Mouse (Mus musculus): ENCODE results near the gene Dmac2. TPM values are rescaled to one million over a fixed set of nuclear protein-coding genes. Genes with fewer than 3 reads are reported as not detected.

Dmac2 gene
- polyA plus RNA-seq, 1 experiment: 0.73 TPM

DNA sequence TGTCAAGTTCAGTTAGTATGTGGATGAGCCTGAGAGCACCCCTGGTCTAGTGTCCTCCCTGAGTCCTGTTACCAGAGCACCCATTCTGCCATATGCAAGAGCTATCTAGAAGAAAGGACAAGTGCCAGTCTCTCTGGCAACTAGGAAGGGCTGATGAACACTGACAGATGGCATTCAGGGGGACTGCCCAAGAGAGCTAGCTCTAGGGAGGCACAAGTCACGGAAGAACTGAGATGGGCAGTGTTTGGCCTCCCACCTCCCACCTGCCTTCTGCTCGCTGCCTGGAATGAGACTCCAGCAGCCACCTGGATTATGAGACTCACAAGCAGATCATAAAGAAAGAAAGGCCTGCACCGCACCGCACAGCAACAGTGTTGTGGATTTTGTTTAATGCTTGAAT lies 20.5 kb downstream of the Dmac2 start:
- TF ChIP-seq TAL1 (IDR thresholded peaks at IDR 0.05; ENCODE audit: low read length) (no peak), GATA1 (IDR thresholded peaks at IDR 0.05; ENCODE audit: low read length) (no peak)
- peaks cover 9% of the 10 kb centered on the region for H3K9me3 ChIP-seq (ENCODE audit: control insufficient read depth, low read length)
- no peaks in the 10 kb centered on the region; the same call in 1 of the 2 replicates for H3K27me3 ChIP-seq (ENCODE audit: control insufficient read depth)
- peaks cover 14% of the 10 kb centered on the region for H3K36me3 ChIP-seq (ENCODE audit: control insufficient read depth)
- H3K4me1 ChIP-seq (ENCODE audit: control insufficient read depth): peaks cover 4% of the 10 kb centered on the region
- H3K4me3 ChIP-seq (replicated peaks): no peak overlapping the region

DNA sequence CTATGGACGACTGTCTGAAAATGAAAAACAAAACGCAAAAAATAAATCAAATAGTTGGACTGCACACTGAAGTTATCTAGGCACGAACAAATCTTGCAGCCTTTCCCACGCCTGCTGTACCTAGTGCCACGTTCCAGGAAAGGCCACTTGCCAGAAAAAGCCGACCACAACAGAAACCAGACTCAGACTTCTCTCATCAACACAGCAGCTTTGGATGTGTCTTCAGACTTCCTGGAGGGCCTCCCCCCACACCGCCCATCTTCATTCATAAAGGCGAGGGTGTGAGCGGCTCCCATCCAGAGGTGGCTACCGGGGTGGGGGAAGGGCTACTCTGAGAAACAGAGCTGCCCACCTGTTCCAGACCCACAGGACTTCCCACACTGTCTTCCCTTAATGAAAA lies 24.9 kb downstream of the Dmac2 start:
- Histone ChIP-seq H3K9me3 (ENCODE audit: control insufficient read depth, low read length) (peaks cover 9% of the 10 kb centered on the region), H3K27me3 (ENCODE audit: control insufficient read depth) (no peaks in the 10 kb centered on the region; the same call in 1 of the 2 replicates), H3K4me1 (ENCODE audit: control insufficient read depth) (peaks cover 4% of the 10 kb centered on the region), H3K36me3 (ENCODE audit: control insufficient read depth) (peaks cover 7% of the 10 kb centered on the region), H3K4me3 (replicated peaks) (no peak overlapping the region)
- no peak for TF ChIP-seq TAL1 (IDR thresholded peaks at IDR 0.05; ENCODE audit: low read length)
- TF ChIP-seq GATA1 (IDR thresholded peaks at IDR 0.05; ENCODE audit: low read length): no peak

DNA sequence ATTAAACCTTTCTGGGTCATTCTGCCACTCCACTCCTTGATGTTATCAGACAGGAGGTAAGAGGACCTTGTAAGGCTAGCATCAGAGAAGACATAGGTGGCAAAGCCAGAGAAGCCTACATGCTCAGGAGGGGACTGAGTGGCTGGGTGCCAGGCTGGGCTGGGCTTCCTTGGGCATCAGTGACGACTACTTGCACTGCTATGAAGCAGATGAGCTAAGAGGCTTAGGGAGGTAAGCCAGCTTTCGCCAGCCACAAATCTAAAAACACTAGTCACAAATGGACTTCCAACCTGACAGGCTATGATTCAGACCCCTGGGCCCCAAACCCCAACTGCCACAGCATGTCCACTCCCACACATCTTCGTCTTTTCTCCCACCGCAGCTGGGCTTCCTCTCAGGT lies 25.4 kb downstream of the Dmac2 start:
- H3K27me3 ChIP-seq (ENCODE audit: control insufficient read depth): no peaks in the 10 kb centered on the region; the same call in 1 of the 2 replicates
- no peak overlapping the region for H3K4me3 ChIP-seq (replicated peaks)
- TF ChIP-seq TAL1 (IDR thresholded peaks at IDR 0.05; ENCODE audit: low read length) (no peak), GATA1 (IDR thresholded peaks at IDR 0.05; ENCODE audit: low read length) (no peak)
- H3K9me3 ChIP-seq (ENCODE audit: control insufficient read depth, low read length): peaks cover 9% of the 10 kb centered on the region
- H3K36me3 ChIP-seq (ENCODE audit: control insufficient read depth): peaks cover 5% of the 10 kb centered on the region
- peaks cover 6% of the 10 kb centered on the region for H3K4me1 ChIP-seq (ENCODE audit: control insufficient read depth)

DNA sequence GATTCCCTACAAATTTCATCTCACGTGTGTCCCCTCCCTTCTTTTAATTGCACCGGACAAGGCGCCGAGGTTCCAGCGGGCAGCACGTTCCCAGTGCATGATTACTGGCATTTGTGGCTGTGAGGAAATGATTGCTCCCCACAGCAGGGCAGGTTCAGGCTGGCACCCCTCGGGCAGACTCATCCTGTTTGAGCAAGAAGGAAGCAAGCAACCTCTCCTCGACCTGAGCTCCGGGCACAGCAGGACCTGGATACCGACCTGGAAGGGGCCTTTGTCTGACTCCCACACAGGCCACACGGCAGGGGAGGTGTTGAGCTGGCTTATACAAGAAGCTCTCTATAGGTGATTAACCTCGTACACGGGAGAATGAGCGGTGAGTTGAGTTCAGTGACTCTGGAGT lies 25.9 kb downstream of the Dmac2 start:
- Histone ChIP-seq H3K36me3 (ENCODE audit: control insufficient read depth) (peaks cover 5% of the 10 kb centered on the region), H3K27me3 (ENCODE audit: control insufficient read depth) (no peaks in the 10 kb centered on the region; the same call in 1 of the 2 replicates), H3K9me3 (ENCODE audit: control insufficient read depth, low read length) (peaks cover 9% of the 10 kb centered on the region), H3K4me3 (replicated peaks) (no peak overlapping the region), H3K4me1 (ENCODE audit: control insufficient read depth) (peaks cover 10% of the 10 kb centered on the region)
- TF ChIP-seq GATA1 (IDR thresholded peaks at IDR 0.05; ENCODE audit: low read length) (no peak), TAL1 (IDR thresholded peaks at IDR 0.05; ENCODE audit: low read length) (no peak)

DNA sequence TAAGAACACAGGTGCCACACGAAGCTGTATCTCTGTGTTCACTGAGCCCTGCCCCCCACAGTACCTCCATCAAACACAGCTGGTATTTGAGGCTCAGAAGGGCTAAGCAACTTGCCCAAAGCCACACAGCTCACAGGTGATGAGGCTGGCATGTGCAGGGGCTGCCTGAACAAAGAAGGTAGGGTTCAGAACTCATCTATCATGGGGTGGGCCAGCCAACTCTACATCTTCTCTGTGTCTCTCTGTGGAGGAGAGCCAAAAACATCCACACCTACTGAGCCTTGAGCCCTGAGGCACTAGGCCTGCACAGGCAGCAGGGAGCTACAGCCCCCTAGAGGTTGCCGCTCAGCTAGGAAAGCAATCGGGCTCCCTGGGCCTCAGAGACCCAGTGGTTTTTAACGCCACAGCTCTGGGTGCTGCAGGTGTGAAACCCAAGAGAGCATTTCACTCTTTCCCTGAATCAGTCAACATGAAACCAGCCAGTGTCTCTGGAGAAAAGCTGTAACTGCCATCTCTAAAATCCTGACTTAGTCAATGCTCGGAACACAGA lies 28.4 kb downstream of the Dmac2 start:
- peaks cover 9% of the 10 kb centered on the region for H3K4me1 ChIP-seq (ENCODE audit: control insufficient read depth)
- no peaks in the 10 kb centered on the region; the same call in 1 of the 2 replicates for H3K27me3 ChIP-seq (ENCODE audit: control insufficient read depth)
- no peak overlapping the region for H3K4me3 ChIP-seq (replicated peaks)
- TF ChIP-seq TAL1 (IDR thresholded peaks at IDR 0.05; ENCODE audit: low read length): no peak
- TF ChIP-seq GATA1 (IDR thresholded peaks at IDR 0.05; ENCODE audit: low read length): no peak
- H3K9me3 ChIP-seq (ENCODE audit: control insufficient read depth, low read length): peaks cover 6% of the 10 kb centered on the region
- H3K36me3 ChIP-seq (ENCODE audit: control insufficient read depth): peaks cover 2% of the 10 kb centered on the region; the same call in 1 of the 2 replicates

DNA sequence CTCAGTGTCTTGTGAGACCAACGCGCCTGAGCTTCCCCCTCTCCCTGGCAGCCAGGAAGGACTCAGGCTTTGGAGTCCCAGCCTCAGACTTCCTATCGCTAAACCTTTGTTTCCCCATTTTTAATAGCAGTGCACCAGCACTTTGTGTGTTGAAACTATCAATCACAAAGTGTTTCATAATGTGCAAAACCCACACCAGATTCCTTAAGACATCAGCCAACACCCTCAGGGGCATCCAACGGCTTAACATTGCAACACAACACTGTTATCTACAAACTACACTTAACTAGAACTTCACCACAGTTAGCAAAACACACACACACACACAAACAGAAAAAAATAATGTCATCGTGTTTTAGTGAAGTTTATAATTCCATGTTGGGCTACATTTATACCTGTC lies 30.6 kb downstream of the Dmac2 start:
- H3K27me3 ChIP-seq (ENCODE audit: control insufficient read depth): no peaks in the 10 kb centered on the region
- H3K4me3 ChIP-seq (replicated peaks): no peak overlapping the region
- H3K36me3 ChIP-seq (ENCODE audit: control insufficient read depth): no peaks in the 10 kb centered on the region
- peaks cover 7% of the 10 kb centered on the region; the same call in 1 of the 2 replicates for H3K4me1 ChIP-seq (ENCODE audit: control insufficient read depth)
- TF ChIP-seq TAL1 (IDR thresholded peaks at IDR 0.05; ENCODE audit: low read length) (no peak), GATA1 (IDR thresholded peaks at IDR 0.05; ENCODE audit: low read length) (no peak)
- no peaks in the 10 kb centered on the region for H3K9me3 ChIP-seq (ENCODE audit: control insufficient read depth, low read length)

DNA sequence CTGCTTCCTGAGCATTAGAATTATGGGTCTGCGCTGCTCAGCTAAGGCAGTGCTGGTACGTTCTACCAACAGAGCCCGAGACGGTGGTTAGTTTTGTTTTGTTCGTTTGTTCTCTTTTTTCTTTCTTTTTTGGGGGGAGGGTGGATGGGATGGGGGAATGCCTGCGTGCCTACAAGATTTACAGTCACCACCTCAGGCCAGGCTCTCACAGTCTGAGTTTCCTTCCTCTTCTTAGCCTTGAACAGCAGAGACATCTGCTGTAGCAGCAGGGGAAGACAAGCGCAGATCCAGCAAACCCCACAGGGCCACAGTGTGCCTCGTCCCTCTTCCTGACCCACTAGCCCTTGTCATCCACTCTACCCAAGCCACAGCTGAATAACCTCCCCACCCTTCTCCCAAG lies 32.1 kb downstream of the Dmac2 start:
- no peak for TF ChIP-seq GATA1 (IDR thresholded peaks at IDR 0.05; ENCODE audit: low read length)
- no peak for TF ChIP-seq TAL1 (IDR thresholded peaks at IDR 0.05; ENCODE audit: low read length)
- no peaks in the 10 kb centered on the region for H3K27me3 ChIP-seq (ENCODE audit: control insufficient read depth)
- no peaks in the 10 kb centered on the region for H3K36me3 ChIP-seq (ENCODE audit: control insufficient read depth)
- H3K4me3 ChIP-seq (replicated peaks): no peak overlapping the region
- H3K4me1 ChIP-seq (ENCODE audit: control insufficient read depth): peaks cover 7% of the 10 kb centered on the region; the same call in 1 of the 2 replicates
- H3K9me3 ChIP-seq (ENCODE audit: control insufficient read depth, low read length): no peaks in the 10 kb centered on the region

DNA sequence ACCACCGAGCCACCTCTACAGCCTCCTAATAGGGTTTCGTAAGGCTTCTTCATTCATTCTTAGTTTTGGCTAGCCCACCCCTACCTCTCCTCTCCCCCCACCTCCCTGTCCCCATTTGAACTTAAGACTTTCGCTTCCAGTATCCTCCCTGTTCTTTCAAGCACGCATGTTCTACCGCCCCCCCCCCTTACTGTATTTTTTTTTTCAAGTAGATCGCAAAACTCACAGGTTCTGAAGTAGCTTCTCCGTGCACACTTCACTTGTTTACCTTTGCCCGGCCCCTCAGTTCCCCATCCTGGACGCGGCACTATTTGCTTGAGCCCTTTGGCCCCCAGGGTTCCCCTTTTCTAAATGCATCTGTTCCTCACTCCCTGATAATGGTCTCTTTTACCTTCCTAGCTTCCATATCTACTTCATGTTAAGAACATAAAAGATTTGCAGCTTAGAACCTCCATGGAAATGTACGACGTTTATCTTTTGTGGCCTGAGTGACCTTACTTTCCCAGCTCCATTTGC lies 33.1 kb downstream of the Dmac2 start:
- no peaks in the 10 kb centered on the region for H3K36me3 ChIP-seq (ENCODE audit: control insufficient read depth)
- no peaks in the 10 kb centered on the region for H3K9me3 ChIP-seq (ENCODE audit: control insufficient read depth, low read length)
- peaks cover 9% of the 10 kb centered on the region; the same call in 1 of the 2 replicates for H3K4me1 ChIP-seq (ENCODE audit: control insufficient read depth)
- TF ChIP-seq TAL1 (IDR thresholded peaks at IDR 0.05; ENCODE audit: low read length) (no peak), GATA1 (IDR thresholded peaks at IDR 0.05; ENCODE audit: low read length) (no peak)
- H3K27me3 ChIP-seq (ENCODE audit: control insufficient read depth): no peaks in the 10 kb centered on the region
- H3K4me3 ChIP-seq (replicated peaks): no peak overlapping the region

DNA sequence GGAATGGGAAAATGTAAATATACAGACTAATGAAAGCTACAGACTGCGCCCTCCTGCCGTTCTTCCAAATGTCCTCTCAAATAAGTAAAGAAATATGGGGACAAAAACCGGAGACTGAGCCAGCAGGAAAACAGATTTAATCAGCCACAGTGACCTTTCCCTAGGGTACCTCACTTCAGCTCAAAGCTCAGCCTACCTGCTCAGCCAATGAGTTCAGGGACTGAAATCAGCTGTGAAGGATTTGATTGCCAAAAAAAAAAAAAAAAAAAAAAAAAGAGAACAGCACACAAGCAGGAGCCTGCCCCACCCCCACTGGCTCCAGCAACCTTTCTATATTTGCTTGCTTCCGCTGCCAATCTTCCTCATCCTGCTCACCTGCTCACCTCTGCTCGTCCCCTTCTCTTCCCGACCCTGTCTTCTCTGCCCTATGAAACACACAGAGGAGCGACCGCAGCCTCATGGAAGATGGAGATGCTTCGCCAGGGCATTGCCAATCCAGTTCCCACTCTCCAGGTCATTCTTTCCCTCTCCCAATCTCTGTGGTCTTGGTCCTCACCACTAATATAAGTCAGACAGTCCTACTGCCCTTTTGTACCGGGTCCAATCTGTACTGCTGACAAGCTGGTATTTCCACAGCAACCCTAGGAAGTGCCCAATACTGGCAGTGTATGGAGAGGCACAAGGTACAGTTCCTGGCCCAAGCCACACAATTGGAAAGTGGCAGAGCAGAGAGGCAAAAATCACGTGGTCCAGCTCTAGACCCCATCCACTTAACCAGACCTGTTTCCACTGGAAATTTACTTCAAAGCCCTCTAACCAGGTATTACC lies 36.6 kb downstream of the Dmac2 start:
- TF ChIP-seq GATA1 (IDR thresholded peaks at IDR 0.05; ENCODE audit: low read length) (no peak), TAL1 (IDR thresholded peaks at IDR 0.05; ENCODE audit: low read length) (no peak)
- H3K4me1 ChIP-seq (ENCODE audit: control insufficient read depth): peaks cover 31% of the 10 kb centered on the region

More for the DNA sequence above, 36.6 kb downstream of the Dmac2 start:
- no peaks in the 10 kb centered on the region for H3K27me3 ChIP-seq (ENCODE audit: control insufficient read depth)
- no peak overlapping the region for H3K4me3 ChIP-seq (replicated peaks)
- H3K9me3 ChIP-seq (ENCODE audit: control insufficient read depth, low read length): no peaks in the 10 kb centered on the region
- H3K36me3 ChIP-seq (ENCODE audit: control insufficient read depth): no peaks in the 10 kb centered on the region
